Mouse (Mus musculus): ENCODE data around the gene Aplnr. TPM values are rescaled to one million over a fixed set of nuclear protein-coding genes. Genes with fewer than 3 reads are reported as not detected.
A peak's percentile ranks its signal among the peaks of the same experiment; 100 is the strongest.

Gene Aplnr
- polyA plus RNA-seq, 1 experiment from 2014 or later: 148 TPM

- no peaks in the 10 kb centered on the region; the same call in 1 of the 2 replicates for H3K9me3 ChIP-seq (ENCODE audit: low read depth, low read length)
- no peak overlapping the region for H3K9ac ChIP-seq
- WGBS: 76% methylated on average over 8 of the region's 8 CpGs
- H3K4me2 ChIP-seq: no peak overlapping the region
- DNase-seq (no peak), ATAC-seq (ENCODE audit: insufficient read depth) (no peak)
- H3K27ac ChIP-seq (ENCODE audit: low read depth): no peak overlapping the region
- H3K4me1 ChIP-seq (ENCODE audit: insufficient read depth): no peaks in the 10 kb centered on the region
- H3K27me3 ChIP-seq (ENCODE audit: insufficient read depth, low read length): no peaks in the 10 kb centered on the region
- H3K36me3 ChIP-seq (ENCODE audit: insufficient read depth): no peaks in the 10 kb centered on the region
- no peak overlapping the region for H3K4me3 ChIP-seq (ENCODE audit: low read depth, low read length)
- TF ChIP-seq CTCF (IDR thresholded peaks at IDR 0.05; ENCODE audit: low read depth): no peak
These were observed 32.8 kb upstream of the Aplnr start for GRCm38 (mm10) chr2:85103201-85103600.

GRCm38 (mm10) chr2:85105426-85106013 lies 30.5 kb upstream of the Aplnr start:
- no peaks in the 10 kb centered on the region for H3K4me1 ChIP-seq (ENCODE audit: insufficient read depth)
- H3K27me3 ChIP-seq (ENCODE audit: insufficient read depth, low read length): no peaks in the 10 kb centered on the region
- H3K36me3 ChIP-seq (ENCODE audit: insufficient read depth): no peaks in the 10 kb centered on the region
- 32% methylated on average over 11 of the region's 11 CpGs for WGBS
- H3K4me3 ChIP-seq (ENCODE audit: low read depth, low read length): no peak overlapping the region
- no peaks in the 10 kb centered on the region; the same call in 1 of the 2 replicates for H3K9me3 ChIP-seq (ENCODE audit: low read depth, low read length)
- peak overlapping the region; percentile 58; the same call in 1 of the 2 replicates for H3K27ac ChIP-seq (ENCODE audit: low read depth)
- DNase-seq (peak; percentile 48), ATAC-seq (ENCODE audit: insufficient read depth) (peak; percentile 78; the same call in 1 of the 2 replicates)
- no peak overlapping the region for H3K9ac ChIP-seq
- TF ChIP-seq CTCF (IDR thresholded peaks at IDR 0.05; ENCODE audit: low read depth): no peak
- H3K4me2 ChIP-seq: 0 out of 2 replicates have a peak overlapping the region, but pooled peaks have one; percentile 20

GRCm38 (mm10) chr2:85106068-85106790 lies 29.8 kb upstream of the Aplnr start:
- Histone ChIP-seq H3K4me2 (no peak overlapping the region), H3K27me3 (ENCODE audit: insufficient read depth, low read length) (no peaks in the 10 kb centered on the region), H3K27ac (ENCODE audit: low read depth) (peak overlapping the region; percentile 58; the same call in 1 of the 2 replicates), H3K9me3 (ENCODE audit: low read depth, low read length) (no peaks in the 10 kb centered on the region), H3K4me1 (ENCODE audit: insufficient read depth) (no peaks in the 10 kb centered on the region), H3K36me3 (ENCODE audit: insufficient read depth) (no peaks in the 10 kb centered on the region), H3K4me3 (ENCODE audit: low read depth, low read length) (no peak overlapping the region), H3K9ac (no peak overlapping the region)
- no peak for TF ChIP-seq CTCF (IDR thresholded peaks at IDR 0.05; ENCODE audit: low read depth)
- no peak for DNase-seq
- WGBS: 45% methylated on average over 7 of the region's 7 CpGs
- ATAC-seq (ENCODE audit: insufficient read depth): peak; percentile 57; the same call in 1 of the 2 replicates

DNA sequence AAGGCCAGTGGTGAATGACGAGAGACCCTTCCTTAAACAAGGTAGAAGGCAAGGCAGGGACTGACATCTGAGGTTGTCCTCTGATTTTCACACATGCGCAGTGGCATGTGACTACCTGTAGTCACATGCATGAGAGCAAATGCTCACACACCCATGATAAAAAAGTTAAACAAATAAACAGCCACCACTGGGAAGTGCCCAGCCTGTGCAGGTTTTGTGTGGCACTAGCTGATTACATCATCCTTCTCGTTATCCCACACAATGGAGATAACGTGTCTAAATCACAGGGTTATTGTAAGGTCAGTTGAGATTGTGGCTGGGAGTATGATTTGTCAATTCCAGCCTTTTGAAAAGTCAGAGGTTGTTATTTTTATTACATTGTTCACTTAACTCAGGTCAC lies 29.1 kb upstream of the Aplnr start:
- Histone ChIP-seq H3K27ac (ENCODE audit: low read depth) (no peak overlapping the region; the same call in 1 of the 2 replicates), H3K36me3 (ENCODE audit: insufficient read depth) (no peaks in the 10 kb centered on the region), H3K4me2 (no peak overlapping the region), H3K4me3 (ENCODE audit: low read depth, low read length) (no peak overlapping the region), H3K9me3 (ENCODE audit: low read depth, low read length) (no peaks in the 10 kb centered on the region), H3K4me1 (ENCODE audit: insufficient read depth) (no peaks in the 10 kb centered on the region), H3K9ac (no peak overlapping the region), H3K27me3 (ENCODE audit: insufficient read depth, low read length) (no peaks in the 10 kb centered on the region)
- DNase-seq (no peak), ATAC-seq (ENCODE audit: insufficient read depth) (no peak)
- 40% methylated on average over 4 of the region's 4 CpGs for WGBS
- no peak for TF ChIP-seq CTCF (IDR thresholded peaks at IDR 0.05; ENCODE audit: low read depth)

GRCm38 (mm10) chr2:85110288-85110875 lies 25.6 kb upstream of the Aplnr start:
- ATAC-seq (ENCODE audit: insufficient read depth) (no peak), DNase-seq (no peak)
- Histone ChIP-seq H3K9ac (no peak overlapping the region), H3K9me3 (ENCODE audit: low read depth, low read length) (no peaks in the 10 kb centered on the region), H3K36me3 (ENCODE audit: insufficient read depth) (no peaks in the 10 kb centered on the region), H3K27ac (ENCODE audit: low read depth) (no peak overlapping the region), H3K4me1 (ENCODE audit: insufficient read depth) (no peaks in the 10 kb centered on the region), H3K27me3 (ENCODE audit: insufficient read depth, low read length) (no peaks in the 10 kb centered on the region), H3K4me2 (no peak overlapping the region), H3K4me3 (ENCODE audit: low read depth, low read length) (no peak overlapping the region)
- TF ChIP-seq CTCF (IDR thresholded peaks at IDR 0.05; ENCODE audit: low read depth): no peak
- 71% methylated on average over 9 of the region's 9 CpGs for WGBS

- Histone ChIP-seq H3K9ac (no peak overlapping the region), H3K4me1 (ENCODE audit: insufficient read depth) (no peaks in the 10 kb centered on the region), H3K4me3 (ENCODE audit: low read depth, low read length) (no peak overlapping the region), H3K9me3 (ENCODE audit: low read depth, low read length) (no peaks in the 10 kb centered on the region), H3K36me3 (ENCODE audit: insufficient read depth) (no peaks in the 10 kb centered on the region), H3K27me3 (ENCODE audit: insufficient read depth, low read length) (no peaks in the 10 kb centered on the region), H3K4me2 (no peak overlapping the region), H3K27ac (ENCODE audit: low read depth) (no peak overlapping the region)
- WGBS: 32% methylated on average over 5 of the region's 5 CpGs
- DNase-seq (peak; percentile 91), ATAC-seq (ENCODE audit: insufficient read depth) (peak; percentile 52)
- peak; percentile 82 for TF ChIP-seq CTCF (IDR thresholded peaks at IDR 0.05; ENCODE audit: low read depth)
These were observed 12.7 kb upstream of the Aplnr start for GRCm38 (mm10) chr2:85123187-85123868.

Measured in lung, embryonic 14.5 days (tissue).